Mouse (Mus musculus) CH12.LX (cell line): ENCODE measurements around the gene Tcf7. TPM values are rescaled to one million over a fixed set of nuclear protein-coding genes. Genes with fewer than 3 reads are reported as not detected.

Source experiments
- DNase-seq: peaks from one replicate; pipeline ENCODE4 v3.0.0-alpha.2; 2013; ENCODE audit errors: extremely low read depth
- H3K27ac ChIP-seq: 2 replicates; pipeline ENCODE4 v1.5.1; 2012; ENCODE audit warnings: low read depth, mild to moderate bottlenecking, control low read depth, moderate library complexity; ENCODE audit not compliant: insufficient read depth
- H3K27me3 ChIP-seq: replicated peaks from 2 replicates; pipeline ENCODE3; 2012; ENCODE audit warnings: inconsistent platforms
- H3K36me3 ChIP-seq, 2 experiments: replicated peaks in 1 of 2; 2 replicates each; pipeline versions ENCODE3 to v1.6.1; 2012; ENCODE audit warnings: inconsistent platforms in 1 of 2, low read length in 1 of 2, mild to moderate bottlenecking in 1 of 2, mixed read lengths in 1 of 2, moderate library complexity in 1 of 2; ENCODE audit not compliant: control insufficient read depth in 1 of 2, insufficient read depth in 1 of 2
- H3K4me1 ChIP-seq, 2 experiments: 2 replicates each; pipeline ENCODE4 v1.6.1; 2012; ENCODE audit warnings: inconsistent platforms in 1 of 2, moderate library complexity in 1 of 2; ENCODE audit not compliant: insufficient read depth in 2 of 2, control insufficient read depth in 1 of 2
- H3K4me2 ChIP-seq: 2 replicates; pipeline ENCODE4 v1.6.1; 2012; ENCODE audit warnings: low read depth, mild to moderate bottlenecking, control low read depth; ENCODE audit not compliant: poor library complexity, insufficient read depth, severe bottlenecking
- H3K4me3 ChIP-seq, 3 experiments: fragments of 150-350 bp in 1 of 3; sonication (generic) in 1 of 3; replicated peaks in 1 of 3; 2 replicates each; pipeline versions ENCODE3 to v1.5.1; 2011 to 2012; ENCODE audit warnings: low read depth in 2 of 3, low read length in 2 of 3, mild to moderate bottlenecking in 2 of 3, moderate library complexity in 2 of 3, control low read depth in 1 of 3, improper control_type of control experiment in 1 of 3, inconsistent platforms in 1 of 3, mixed read lengths in 1 of 3; ENCODE audit not compliant: poor library complexity in 1 of 3
- H3K79me2 ChIP-seq: replicated peaks from 2 replicates; pipeline ENCODE4 v1.6.1; 2012; ENCODE audit warnings: mild to moderate bottlenecking, moderate library complexity; ENCODE audit not compliant: control insufficient read depth, poor library complexity, insufficient read depth, severe bottlenecking; ENCODE audit errors: extremely low read depth
- H3K9ac ChIP-seq: 2 replicates; pipeline ENCODE4 v1.6.1; 2012; ENCODE audit warnings: low read depth, mild to moderate bottlenecking, control low read depth, moderate library complexity; ENCODE audit not compliant: insufficient read depth
- H3K9me3 ChIP-seq: replicated peaks from 2 replicates; pipeline ENCODE3; 2012; ENCODE audit warnings: low read length, inconsistent platforms, mixed read lengths
- BHLHE40 ChIP-seq: IDR thresholded peaks from 2 replicates; pipeline ENCODE4 v1.6.1; 2011; ENCODE audit warnings: mild to moderate bottlenecking, low read depth, low read length, improper control_type of control experiment
- E2F4 ChIP-seq: IDR thresholded peaks from 2 replicates; pipeline ENCODE4 v1.6.1; 2011; ENCODE audit warnings: low read depth, low read length, improper control_type of control experiment; ENCODE audit not compliant: insufficient replicate concordance
- ETS1 ChIP-seq: conservative IDR thresholded peaks from 2 replicates; pipeline ENCODE4 v1.6.1; 2012; ENCODE audit warnings: low read depth, mild to moderate bottlenecking, inconsistent platforms, low read length, improper control_type of control experiment, moderate library complexity
- GABPA ChIP-seq: IDR thresholded peaks from 2 replicates; pipeline ENCODE4 v1.6.1; 2012; ENCODE audit warnings: low read depth, low read length, improper control_type of control experiment, inconsistent platforms; ENCODE audit not compliant: insufficient replicate concordance
- HCFC1 ChIP-seq: IDR thresholded peaks from 2 replicates; pipeline ENCODE4 v1.6.1; 2012; ENCODE audit warnings: low read depth, mild to moderate bottlenecking, inconsistent platforms, low read length, improper control_type of control experiment
- IRF4 ChIP-seq: IDR thresholded peaks from 2 replicates; pipeline ENCODE4 v1.6.1; 2014; ENCODE audit warnings: low read depth, mild to moderate bottlenecking, inconsistent platforms, low read length, improper control_type of control experiment
- KAT2A ChIP-seq: IDR thresholded peaks from 2 replicates; pipeline ENCODE4 v1.6.1; 2012; ENCODE audit warnings: low read length, improper control_type of control experiment, inconsistent platforms; ENCODE audit not compliant: insufficient replicate concordance
- MEF2A ChIP-seq: IDR thresholded peaks from 2 replicates; pipeline ENCODE4 v1.6.1; 2014; ENCODE audit warnings: low read depth, mild to moderate bottlenecking, inconsistent platforms, low read length, improper control_type of control experiment, borderline replicate concordance
- POLR2A ChIP-seq: IDR thresholded peaks from 2 replicates; pipeline ENCODE4 v1.6.1; 2011; ENCODE audit warnings: low read depth, mild to moderate bottlenecking, improper control_type of control experiment, low read length
- RAD21 ChIP-seq: IDR thresholded peaks from 2 replicates; pipeline ENCODE4 v1.6.1; 2011; ENCODE audit warnings: low read depth, mild to moderate bottlenecking, low read length, improper control_type of control experiment, moderate library complexity
- RCOR1 ChIP-seq: conservative IDR thresholded peaks from 2 replicates; pipeline ENCODE4 v1.6.1; 2012; ENCODE audit warnings: low read depth, mild to moderate bottlenecking, inconsistent platforms, low read length, improper control_type of control experiment
- SMC3 ChIP-seq: IDR thresholded peaks from 2 replicates; pipeline ENCODE4 v1.6.1; 2011; ENCODE audit warnings: low read depth, low read length, improper control_type of control experiment
- TCF12 ChIP-seq: IDR thresholded peaks from 2 replicates; pipeline ENCODE4 v1.6.1; 2014; ENCODE audit warnings: low read depth, mild to moderate bottlenecking, inconsistent platforms, low read length, improper control_type of control experiment
- USF1 ChIP-seq: IDR thresholded peaks from 2 replicates; pipeline ENCODE4 v1.6.1; 2014; ENCODE audit warnings: low read depth, mild to moderate bottlenecking, inconsistent platforms, low read length, improper control_type of control experiment
- ZKSCAN1 ChIP-seq: IDR thresholded peaks from 2 replicates; pipeline ENCODE4 v1.6.1; 2012; ENCODE audit warnings: low read depth, inconsistent platforms, low read length, improper control_type of control experiment, borderline replicate concordance
- dilution Hi-C: fragments of 300-500 bp; cut with MboI; formaldehyde crosslinking; loops from 2 replicates; pipeline ENCODE4 v1.14.3; 2020; ENCODE audit warnings: low sequenced_read_pairs; ENCODE audit not compliant: extremely low pct_unique_long_range_greater_than_20kb, extremely low pct_ligation_motif_present
- in situ Hi-C: fragments of 300-500 bp; cut with MboI; formaldehyde crosslinking; loops from 3 replicates; pipeline ENCODE4 v1.14.3; 2019; ENCODE audit warnings: low sequenced_read_pairs, low pct_ligation_motif_present, low pct_unique_long_range_greater_than_20kb, mixed read lengths
- polyA plus RNA-seq: library from polyadenylated mRNA; unstranded; fragments of >175 nt; gene quantifications from 2 replicates; pipeline ENCODE4 v1.2.1, GENCODE M21; 2012; ENCODE audit warnings: low read depth; ENCODE audit not compliant: insufficient read length
- total RNA-seq, 2 experiments: library from RNA; depleted of rRNA; stranded (reverse); fragments of 300-350 nt in 1 of 2; fragments of >200 nt in 1 of 2; gene quantifications; 2 replicates each; pipeline ENCODE4 v1.2.3; 2012 to 2014

Gene Tcf7
- total and polyA plus RNA-seq, 3 experiments = 0.55 to 5.5 (median 0.85) TPM

DNA sequence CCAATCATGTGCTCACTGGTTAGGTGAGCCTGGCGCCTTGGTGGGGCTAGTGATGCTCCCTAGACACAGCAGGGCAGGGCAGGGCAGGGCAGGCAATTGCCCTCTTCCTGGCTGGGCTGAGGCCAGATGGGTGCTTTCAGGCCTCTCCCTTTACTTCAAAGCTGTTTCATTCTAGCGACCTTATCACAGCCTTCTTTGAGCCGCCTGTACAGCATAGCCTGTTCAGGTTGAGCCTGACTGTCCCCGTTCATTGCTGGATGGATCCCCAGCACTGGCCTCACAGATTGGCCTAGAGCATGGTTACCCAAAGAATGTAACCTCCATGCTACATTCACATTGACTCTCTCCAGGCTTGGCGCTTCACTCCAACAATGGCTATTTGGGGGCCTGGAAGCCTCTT lies 52.1 kb downstream of the Tcf7 start:
- H3K9ac ChIP-seq = no peak overlapping the region; the same call in 1 of the 2 replicates
- DNase-seq = no peak
- H3K4me2 ChIP-seq = 0 out of 2 replicates have a peak overlapping the region, but pooled peaks have one; percentile 17
- peaks cover 37% of the 10 kb centered on the region for H3K79me2 ChIP-seq
- no peak for TF ChIP-seq GABPA
- no peak for TF ChIP-seq ZKSCAN1
- no peak for TF ChIP-seq POLR2A
- TF ChIP-seq BHLHE40 = no peak
- no peak for TF ChIP-seq HCFC1
- no peak for TF ChIP-seq RAD21
- no peak for TF ChIP-seq KAT2A
- no peak for TF ChIP-seq E2F4
- TF ChIP-seq USF1 = no peak
- no peak for TF ChIP-seq TCF12
- TF ChIP-seq ETS1 = no peak
- no peak for TF ChIP-seq MEF2A
- no peak for TF ChIP-seq IRF4
- TF ChIP-seq, all 38 proteins: peak for 0
- Histone ChIP-seq H3K27me3 (peaks cover 13% of the 10 kb centered on the region), H3K9me3 (no peaks in the 10 kb centered on the region), H3K4me3 (no peak overlapping the region), H3K4me1 (peaks cover 0 to 26% of the 10 kb centered on the region in 2 experiments; a peak in 2 of 4 replicates), H3K36me3 (peaks cover 0 to 3% of the 10 kb centered on the region in 2 experiments), H3K27ac (no peak overlapping the region)
- dilution Hi-C loops = no loop called here
- in situ Hi-C loops = no loop called here

DNA sequence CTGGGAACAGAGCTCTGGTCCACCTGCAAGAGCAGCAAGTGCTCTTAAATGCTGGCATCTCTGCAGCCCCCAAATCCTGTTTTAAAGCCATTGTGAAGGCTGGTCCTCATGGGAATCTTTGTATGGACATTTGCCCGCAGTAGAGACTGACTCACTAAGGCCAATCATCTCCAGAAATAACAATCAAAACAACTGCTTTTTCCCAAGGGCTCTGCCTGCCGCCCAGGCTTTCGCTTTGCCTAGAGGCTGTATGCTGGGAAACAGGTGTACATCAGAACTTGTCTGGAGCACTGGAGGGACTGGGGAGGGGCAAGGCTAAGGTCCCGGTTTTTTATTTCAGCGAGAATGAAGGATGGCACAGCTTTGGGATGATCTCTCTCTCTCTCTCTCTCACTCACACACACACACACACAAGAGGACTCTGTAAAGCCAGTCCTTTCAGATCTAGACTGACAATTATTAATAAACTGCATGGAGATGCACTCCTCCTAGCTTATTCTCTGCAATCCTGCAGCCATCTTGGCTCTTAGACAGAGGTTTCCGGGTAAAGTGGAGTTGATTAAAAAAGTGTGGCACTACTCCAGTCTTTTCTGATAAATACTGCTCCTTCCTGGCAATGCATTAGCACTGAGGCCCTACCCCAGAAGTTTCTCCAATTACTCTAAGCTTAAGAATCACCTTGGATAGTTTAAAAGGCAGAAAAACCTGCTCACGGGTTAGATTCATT lies 53.9 kb downstream of the Tcf7 start:
- in situ Hi-C loops = loop anchor here (10.0 kb wide), 2 partner anchors 84 to 174 kb away; partner anchors contain the start of gene Olfr1373
- Histone ChIP-seq H3K9ac (no peak overlapping the region), H3K79me2 (peaks cover 19% of the 10 kb centered on the region), H3K27me3 (peaks cover 15% of the 10 kb centered on the region), H3K36me3 (no peaks in the 10 kb centered on the region), H3K27ac (no peak overlapping the region), H3K4me2 (no peak overlapping the region), H3K4me3 (no peak overlapping the region)
- TF ChIP-seq SMC3 (no peak), KAT2A (no peak), RCOR1 (no peak), IRF4 (no peak), HCFC1 (no peak)
- TF ChIP-seq, all 38 proteins: peak for 0
- dilution Hi-C loops = no loop called here
- no peak for DNase-seq
- peaks cover 0 to 22% of the 10 kb centered on the region in 2 experiments; a peak in 2 of 4 replicates for H3K4me1 ChIP-seq
- no peaks in the 10 kb centered on the region for H3K9me3 ChIP-seq
